Mouse (Mus musculus) mouse trophoblast stem cell (cell line): ENCODE results near the gene Frmd5.

Source experiments
- in situ Hi-C, 2 experiments: fragments of 300-500 bp; cut with MseI, MboI; formaldehyde crosslinking; loops; 2 replicates in 1 of 2; 3 replicates in 1 of 2; pipeline ENCODE4 v1.15.1; 2025

The Frmd5 gene

GRCm38 (mm10) chr2:121688107-121688506, 118.8 kb downstream of the Frmd5 start:
- in situ Hi-C loops, result no loop called here

GRCm38 (mm10) chr2:121683606-121684005, 123.3 kb downstream of the Frmd5 start:
- in situ Hi-C loops, result no loop called here

- in situ Hi-C loops, result no loop called here
Measured at GRCm38 (mm10) chr2:121682361-121682760, 124.5 kb downstream of the Frmd5 start.

- in situ Hi-C loops, result no loop called here
Measured at GRCm38 (mm10) chr2:121679711-121680110, 127.2 kb downstream of the Frmd5 start.

GRCm38 (mm10) chr2:121677649-121677986, 129.3 kb downstream of the Frmd5 start:
- in situ Hi-C loops, result no loop called here

- in situ Hi-C loops, result no loop called here
Measured at GRCm38 (mm10) chr2:121676951-121677648, 129.8 kb downstream of the Frmd5 start.

- in situ Hi-C loops, result no loop called here
Measured at GRCm38 (mm10) chr2:121675895-121676294, 131.0 kb downstream of the Frmd5 start.

- in situ Hi-C loops, result no loop called here
Measured at GRCm38 (mm10) chr2:121675136-121675535, 131.8 kb downstream of the Frmd5 start.

GRCm38 (mm10) chr2:121674211-121674610, 132.7 kb downstream of the Frmd5 start:
- in situ Hi-C loops, result no loop called here

GRCm38 (mm10) chr2:121669846-121670245, 137.0 kb downstream of the Frmd5 start:
- in situ Hi-C loops, result no loop called here

GRCm38 (mm10) chr2:121668256-121668655, 138.6 kb downstream of the Frmd5 start:
- in situ Hi-C loops, result no loop called here

GRCm38 (mm10) chr2:121661160-121661502, 145.8 kb downstream of the Frmd5 start:
- in situ Hi-C loops, result no loop called here

- in situ Hi-C loops, result no loop called here
Measured at GRCm38 (mm10) chr2:121660461-121661159, 146.3 kb downstream of the Frmd5 start.

GRCm38 (mm10) chr2:121659350-121659749, 147.5 kb downstream of the Frmd5 start:
- in situ Hi-C loops, result no loop called here

- in situ Hi-C loops, result no loop called here
Measured at GRCm38 (mm10) chr2:121658123-121658767, 148.6 kb downstream of the Frmd5 start.

- in situ Hi-C loops, result no loop called here
Measured at GRCm38 (mm10) chr2:121655966-121656365, 150.9 kb downstream of the Frmd5 start.

- in situ Hi-C loops, result no loop called here
Measured at GRCm38 (mm10) chr2:121655106-121655505, 151.8 kb downstream of the Frmd5 start.

GRCm38 (mm10) chr2:121646528-121646927, 160.4 kb downstream of the Frmd5 start:
- in situ Hi-C loops, result no loop called here

- in situ Hi-C loops, result no loop called here
Measured at GRCm38 (mm10) chr2:121642934-121643333, 164.0 kb downstream of the Frmd5 start.

- in situ Hi-C loops, result no loop called here
Measured at GRCm38 (mm10) chr2:121632091-121632490, 174.8 kb downstream of the Frmd5 start.

- in situ Hi-C loops, result no loop called here
Measured at GRCm38 (mm10) chr2:121630286-121630685, 176.6 kb downstream of the Frmd5 start.

- in situ Hi-C loops, result no loop called here
Measured at GRCm38 (mm10) chr2:121628290-121628689, 178.6 kb downstream of the Frmd5 start.

GRCm38 (mm10) chr2:121625901-121626300, 181.0 kb downstream of the Frmd5 start:
- in situ Hi-C loops, result no loop called here
